Mouse (Mus musculus) heart, postnatal 4 days (tissue): ENCODE measurements around the gene Cks2. TPM values are rescaled to one million over a fixed set of nuclear protein-coding genes. Genes with fewer than 3 reads are reported as not detected.

Source experiments
- DNase-seq: peaks from one replicate; pipeline ENCODE4 v3.0.0; 2021
- total RNA-seq, 2 experiments: library from RNA; stranded (reverse); gene quantifications; 2 replicates each; pipeline ENCODE4 v1.2.3; 2021

Cks2 gene
- total RNA-seq, 2 experiments from 2014 or later: 76.8 to 86.6 TPM

GRCm38 (mm10) chr13:51681634-51682033, 36.6 kb downstream of the Cks2 start:
- no peak for DNase-seq

- DNase-seq: no peak
Measured at GRCm38 (mm10) chr13:51685290-51685966, 40.4 kb downstream of the Cks2 start.

GRCm38 (mm10) chr13:51686966-51687365, 41.9 kb downstream of the Cks2 start:
- DNase-seq: no peak

DNA sequence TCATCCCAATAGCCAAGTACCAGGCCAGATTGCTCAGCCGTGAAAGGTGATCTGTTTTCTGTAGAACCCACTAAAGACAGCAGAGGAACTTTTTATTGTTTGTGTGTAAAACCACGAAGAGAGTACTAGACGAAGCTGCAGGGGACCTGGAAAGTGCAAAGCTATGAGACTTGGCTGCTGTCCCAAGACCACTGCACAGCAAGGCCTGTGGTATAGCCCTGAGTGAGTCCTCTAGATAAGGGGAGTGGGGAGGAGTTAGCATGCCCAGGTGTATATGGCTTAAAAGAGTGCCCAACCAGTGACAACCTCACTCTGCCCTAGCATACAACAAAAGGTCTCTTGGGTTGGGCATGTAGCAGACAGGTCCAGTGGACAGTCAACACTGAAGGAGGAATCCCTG, 43.7 kb downstream of the Cks2 start:
- DNase-seq: no peak

DNA sequence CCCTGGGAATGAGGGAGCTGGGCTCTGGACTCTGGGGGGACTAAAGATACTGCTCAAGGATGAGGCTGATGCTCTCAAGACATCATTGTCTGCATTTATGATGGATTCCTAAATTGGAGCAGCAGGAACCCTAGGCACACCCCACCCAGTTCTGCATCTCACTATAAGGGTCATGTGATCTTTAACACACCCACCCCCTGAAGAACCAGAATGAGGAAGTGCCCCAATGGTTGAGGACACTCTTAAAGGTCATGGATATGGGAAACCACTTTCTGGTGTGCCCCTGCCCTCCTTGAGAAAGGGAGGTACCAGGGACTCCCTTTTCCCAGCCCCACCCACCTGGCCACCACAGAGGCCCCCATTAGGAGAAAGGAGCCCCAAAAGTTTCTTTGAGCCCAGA, 51.4 kb downstream of the Cks2 start:
- DNase-seq: no peak

DNA sequence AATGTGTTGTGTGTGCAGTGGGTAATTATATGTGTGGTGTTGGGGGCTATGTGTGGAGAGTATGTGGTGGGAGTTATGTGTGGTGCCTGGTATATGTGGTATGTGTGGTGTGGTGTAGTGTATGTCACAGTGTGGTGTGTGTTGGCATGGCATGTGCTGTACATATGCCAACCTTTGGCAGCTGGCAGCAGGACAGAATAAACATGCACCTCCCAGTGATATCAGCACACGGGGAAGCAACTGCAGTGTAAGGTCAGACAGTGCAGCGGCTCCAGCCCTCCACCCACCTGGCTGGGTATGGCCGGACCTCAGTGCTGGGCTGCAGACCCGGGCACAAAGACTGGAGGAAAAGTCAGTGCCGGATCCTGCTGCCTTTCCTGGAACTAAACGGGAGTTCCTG, 52.4 kb downstream of the Cks2 start:
- DNase-seq: peak; percentile 17

DNA sequence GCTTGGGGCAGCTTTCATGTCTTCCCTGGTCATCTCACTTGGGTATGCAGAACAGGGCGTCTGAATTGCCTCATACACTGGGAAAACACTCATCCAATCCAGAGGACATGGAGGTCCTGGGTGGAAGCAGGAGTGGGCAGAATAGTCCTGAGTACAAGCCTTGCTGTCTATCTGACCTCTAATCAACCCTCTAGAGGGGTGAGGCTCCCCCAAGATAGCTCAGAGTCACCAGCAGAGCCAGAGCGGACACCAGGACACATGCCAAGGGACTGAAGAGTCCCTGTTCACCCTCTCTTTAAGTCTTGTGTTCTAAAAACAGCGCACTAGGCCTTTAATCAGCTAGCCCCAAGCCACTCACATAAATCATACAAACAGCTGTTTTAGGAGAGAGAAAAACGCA, 52.9 kb downstream of the Cks2 start:
- no peak for DNase-seq

DNA sequence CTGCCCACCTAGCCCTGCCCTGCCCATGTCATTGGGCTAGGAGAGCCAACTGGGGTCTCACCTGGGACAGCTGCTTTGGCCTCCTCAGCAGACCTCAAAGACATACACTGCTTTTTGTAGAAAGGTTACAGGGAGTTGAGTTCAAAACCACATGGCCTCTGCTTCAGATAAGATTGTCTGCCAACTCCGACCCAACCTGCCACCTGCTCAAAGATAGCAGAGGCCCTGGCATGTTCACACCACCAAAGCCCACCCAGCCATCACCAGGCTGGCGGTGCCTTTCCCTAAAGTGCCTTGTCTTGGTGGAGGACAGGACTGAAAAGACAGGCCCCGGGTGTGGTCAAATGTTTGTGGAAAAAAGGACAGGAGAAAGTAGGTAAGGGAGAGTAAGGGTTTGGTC, 53.3 kb downstream of the Cks2 start:
- no peak for DNase-seq

Other genes with a start within 250 kb of the Cks2 start
- 10 to 100 TPM; 22.9 to 23.2 TPM for gene S1pr3, start 236.6 kb upstream of the Cks2 start, total RNA-seq
- 1 to 10 TPM; 3.9 to 4.0 TPM for gene Shc3, start 75.8 kb upstream of the Cks2 start, total RNA-seq
- gene Secisbp2, start 6.5 kb downstream of the Cks2 start, total RNA-seq: 10 to 100 TPM; 22.3 to 23.0 TPM
- 10 to 100 TPM; 54.7 to 61.4 TPM for gene Sema4d, start 148.5 kb downstream of the Cks2 start, total RNA-seq
- gene Gadd45g, start 201.4 kb downstream of the Cks2 start, total RNA-seq: 10 to 100 TPM; 23.8 to 29.4 TPM